In genomic region chr13:21292631-21293030, GRCm38 (mm10) we compare ENCODE assay signal across 24 mouse cellular contexts. TPM values are rescaled to one million over a fixed set of nuclear protein-coding genes. Genes with fewer than 3 reads are reported as not detected.
"Had no signal": no experiment of that assay in that cellular context is flagged by ENCODE, and none has a peak within 500 bp of the region (broad histone marks: within the 10 kb centered on the region; RNA-seq: fewer than 3 reads in every experiment).

Gene Gpx5 (minus strand): TSS chr13:21292731.

- H3K27me3 ChIP-seq: neural tube, embryonic 13.5 days; neural tube, embryonic 15.5 days; stomach, embryonic 15.5 days had no signal

- H3K36me3 ChIP-seq: neural tube, embryonic 13.5 days; neural tube, embryonic 15.5 days; stomach, embryonic 15.5 days had no signal

- DNase-seq: retina, postnatal 1 day; right cerebral cortex, adult 18-20 months; right cerebral cortex, postnatal 14 days; right cerebral cortex, postnatal 25 days; right cerebral cortex, postnatal 4 days; spleen, adult 18-20 months; thymus, adult 18-20 months; thymus, adult 2 months; thymus, postnatal 14 days; thymus, postnatal 25 days; thymus, postnatal 36 days; thymus, postnatal 4 days had no signal

- H3K9ac ChIP-seq: neural tube, embryonic 13.5 days; neural tube, embryonic 15.5 days; stomach, embryonic 15.5 days had no signal

- H3K27ac ChIP-seq: neural tube, embryonic 13.5 days; neural tube, embryonic 15.5 days; stomach, embryonic 15.5 days; stomach, postnatal 0 days had no signal

- H3K4me1 ChIP-seq: neural tube, embryonic 13.5 days; neural tube, embryonic 15.5 days; stomach, embryonic 15.5 days had no signal

- H3K9me3 ChIP-seq: neural tube, embryonic 13.5 days; neural tube, embryonic 15.5 days; stomach, embryonic 15.5 days had no signal

- H3K4me3 ChIP-seq: neural tube, embryonic 13.5 days; neural tube, embryonic 15.5 days; stomach, embryonic 15.5 days had no signal

- H3K4me2 ChIP-seq: neural tube, embryonic 13.5 days; neural tube, embryonic 15.5 days; stomach, embryonic 15.5 days had no signal

RNA-seq across cellular contexts. Expression of gene Gpx5, which starts in this region (rescaled TPM):
- polyA plus RNA-seq: neural tube, embryonic 13.5 days; neural tube, embryonic 14.5 days; neural tube, embryonic 15.5 days; small intestine, adult 2 months; spleen, adult 2 months; stomach, embryonic 14.5 days; stomach, embryonic 15.5 days; stomach, embryonic 16.5 days; stomach, postnatal 0 days; testis, adult 2 months; thymus, adult 2 months; thymus, postnatal 0 days; urinary bladder, adult 2 months had no signal
